Mouse (Mus musculus): ENCODE measurements at regions not wholly inside any gene's neighbourhood (a gene's known extent, or its start where the extent isn't known, plus 50 kb on each side); places are given as distances from the start of the nearest gene placed in this dataset.
A peak's percentile ranks its signal among the peaks of the same experiment; 100 is the strongest.

- no peak overlapping the region for H3K4me3 ChIP-seq (replicated peaks; ENCODE audit: extremely low read depth, low read depth, low read length)
- peak; percentile 11 for DNase-seq
- WGBS: 71% methylated on average over 5 of the region's 5 CpGs
- TF ChIP-seq CTCF (IDR thresholded peaks at IDR 0.05; ENCODE audit: insufficient read depth, low read length) (no peak), POLR2A (IDR thresholded peaks at IDR 0.05; ENCODE audit: borderline replicate concordance, extremely low read depth, low read depth, low read length) (no peak)
- no peaks in the 10 kb centered on the region for H3K4me1 ChIP-seq (ENCODE audit: control insufficient read depth, insufficient read depth, low read length)
Observed at GRCm38 (mm10) chr9:73302156-73302918, 189.1 kb downstream of the Rsl24d1 start.

DNA sequence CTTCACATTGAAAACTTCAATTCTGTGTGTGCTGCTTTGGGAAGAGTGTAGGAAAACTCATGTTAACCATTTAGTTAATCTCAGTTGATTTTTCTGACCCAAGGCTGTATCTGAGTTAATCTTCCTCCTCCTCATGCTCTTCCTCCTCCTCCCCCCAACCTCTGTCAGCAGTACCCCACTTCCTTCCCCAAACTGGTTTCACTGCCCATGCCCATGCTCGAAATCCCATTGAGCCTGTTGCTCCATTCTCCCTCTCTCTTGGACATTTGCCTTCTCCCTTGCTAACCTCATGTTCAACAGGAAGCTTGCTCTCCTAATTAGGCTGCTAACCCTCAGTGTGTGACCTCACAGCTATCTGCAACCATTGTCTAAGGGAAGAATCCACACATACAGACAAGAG lies 203.8 kb downstream of the Rsl24d1 start:
- H3K4me1 ChIP-seq (ENCODE audit: control insufficient read depth, insufficient read depth, low read length): no peaks in the 10 kb centered on the region
- DNase-seq: no peak
- WGBS: 37% methylated on average over 1 of the region's 1 CpGs
- no peak overlapping the region for H3K4me3 ChIP-seq (replicated peaks; ENCODE audit: extremely low read depth, low read depth, low read length)
- TF ChIP-seq POLR2A (IDR thresholded peaks at IDR 0.05; ENCODE audit: borderline replicate concordance, extremely low read depth, low read depth, low read length) (no peak), CTCF (IDR thresholded peaks at IDR 0.05; ENCODE audit: insufficient read depth, low read length) (no peak)

DNA sequence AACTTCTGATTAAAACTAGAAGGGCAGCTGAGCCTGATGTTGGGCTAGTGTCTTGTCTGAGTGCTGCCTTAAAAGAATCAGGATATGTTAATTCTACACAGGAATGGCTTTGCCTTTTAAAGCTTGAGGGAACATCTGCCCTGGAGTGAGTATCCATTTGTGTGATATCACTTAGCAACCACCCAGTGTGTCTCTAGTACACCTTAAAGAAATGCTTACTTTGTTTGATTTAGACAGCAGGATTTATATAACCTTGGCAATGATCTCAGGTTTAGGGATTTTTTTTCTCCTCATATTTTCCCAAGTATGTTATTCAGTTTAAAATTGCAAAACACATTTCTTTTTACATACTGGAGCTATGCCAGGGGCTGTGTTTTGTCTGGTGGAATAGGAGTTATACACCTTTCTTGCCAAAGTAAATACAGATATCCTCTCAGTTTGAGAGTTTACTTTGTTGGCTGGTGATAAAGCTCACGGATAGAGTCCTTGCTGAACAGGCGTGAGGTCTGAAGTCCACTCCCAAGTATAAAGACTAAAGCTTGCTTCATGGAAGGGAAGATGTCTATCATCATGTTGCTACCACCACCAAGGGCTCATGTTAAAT lies 206.6 kb downstream of the Rsl24d1 start:
- no peak for DNase-seq
- no peak overlapping the region for H3K4me3 ChIP-seq (replicated peaks; ENCODE audit: extremely low read depth, low read depth, low read length)
- TF ChIP-seq CTCF (IDR thresholded peaks at IDR 0.05; ENCODE audit: insufficient read depth, low read length): no peak
- TF ChIP-seq POLR2A (IDR thresholded peaks at IDR 0.05; ENCODE audit: borderline replicate concordance, extremely low read depth, low read depth, low read length): no peak
- WGBS: 24% methylated on average over 2 of the region's 2 CpGs
- no peaks in the 10 kb centered on the region for H3K4me1 ChIP-seq (ENCODE audit: control insufficient read depth, insufficient read depth, low read length)

DNA sequence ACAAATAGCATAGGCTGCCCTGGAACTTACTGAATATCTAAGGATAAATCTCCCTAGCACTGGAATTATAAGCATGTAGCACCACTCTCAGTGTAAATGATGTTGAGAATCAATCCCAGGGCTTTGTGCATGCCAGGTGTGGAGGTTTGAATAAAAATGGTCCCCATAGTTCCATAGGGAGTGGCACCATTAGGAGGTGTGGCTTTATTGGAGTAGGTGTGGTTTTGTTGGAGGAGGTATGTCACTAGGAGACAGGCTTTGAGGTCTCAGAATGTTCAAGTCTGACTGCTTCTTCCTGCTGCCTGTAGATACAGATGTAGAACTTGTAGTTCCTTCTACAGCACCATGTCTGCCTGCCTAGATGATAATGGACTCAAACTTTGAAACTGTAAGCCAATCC lies 217.8 kb downstream of the Rsl24d1 start:
- Histone ChIP-seq H3K4me1 (ENCODE audit: control insufficient read depth, insufficient read depth, low read length) (no peaks in the 10 kb centered on the region), H3K4me3 (replicated peaks; ENCODE audit: extremely low read depth, low read depth, low read length) (no peak overlapping the region)
- TF ChIP-seq POLR2A (IDR thresholded peaks at IDR 0.05; ENCODE audit: borderline replicate concordance, extremely low read depth, low read depth, low read length) (no peak), CTCF (IDR thresholded peaks at IDR 0.05; ENCODE audit: insufficient read depth, low read length) (no peak)
- DNase-seq: no peak

DNA sequence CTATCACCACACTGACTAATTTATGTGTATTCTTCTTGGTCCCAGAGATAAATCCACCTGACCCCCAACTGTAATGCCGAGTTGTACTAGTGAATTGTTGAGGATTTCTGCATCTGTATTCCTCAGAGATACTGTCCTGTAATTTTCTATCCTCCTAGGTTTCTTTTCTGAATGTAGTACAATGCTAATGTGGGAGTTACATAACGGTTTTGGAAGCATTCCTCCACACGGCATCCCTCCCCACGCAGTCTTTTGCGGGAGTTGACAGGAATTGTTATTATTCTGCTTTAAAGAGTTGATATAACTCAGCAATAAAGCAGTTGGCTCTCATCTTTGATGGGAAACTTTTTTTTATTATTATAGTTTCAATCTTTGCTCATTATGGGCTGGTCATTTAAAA lies 222.8 kb downstream of the Rsl24d1 start:
- WGBS: 70% methylated on average over 5 of the region's 5 CpGs
- Histone ChIP-seq H3K4me3 (replicated peaks; ENCODE audit: extremely low read depth, low read depth, low read length) (no peak overlapping the region), H3K4me1 (ENCODE audit: control insufficient read depth, insufficient read depth, low read length) (no peaks in the 10 kb centered on the region)
- no peak for DNase-seq
- TF ChIP-seq CTCF (IDR thresholded peaks at IDR 0.05; ENCODE audit: insufficient read depth, low read length) (no peak), POLR2A (IDR thresholded peaks at IDR 0.05; ENCODE audit: borderline replicate concordance, extremely low read depth, low read depth, low read length) (no peak)

GRCm38 (mm10) chr9:73337045-73337740 lies 224.0 kb downstream of the Rsl24d1 start:
- Histone ChIP-seq H3K4me1 (ENCODE audit: control insufficient read depth, insufficient read depth, low read length) (no peaks in the 10 kb centered on the region), H3K4me3 (replicated peaks; ENCODE audit: extremely low read depth, low read depth, low read length) (no peak overlapping the region)
- WGBS: 60% methylated on average over 2 of the region's 2 CpGs
- TF ChIP-seq POLR2A (IDR thresholded peaks at IDR 0.05; ENCODE audit: borderline replicate concordance, extremely low read depth, low read depth, low read length) (no peak), CTCF (IDR thresholded peaks at IDR 0.05; ENCODE audit: insufficient read depth, low read length) (no peak)
- no peak for DNase-seq

DNA sequence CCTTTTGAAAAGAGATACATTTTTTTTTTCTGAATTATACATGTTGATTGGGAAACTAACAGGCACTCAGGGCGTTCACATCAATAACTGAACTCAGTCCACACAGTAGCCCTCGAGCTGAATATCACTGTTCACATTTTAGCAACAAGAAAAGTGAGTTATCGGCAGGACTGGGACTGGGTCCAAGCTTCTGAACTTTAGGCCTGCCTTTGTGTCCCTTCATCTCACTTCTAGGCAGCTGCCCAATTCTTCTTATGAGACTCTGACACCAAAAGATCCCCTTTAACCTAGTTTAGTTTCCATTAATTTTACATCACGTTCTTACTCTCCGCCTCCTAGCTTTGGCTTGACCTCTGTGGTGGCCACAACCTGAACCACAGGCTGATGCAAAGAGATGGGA lies 242.7 kb downstream of the Rsl24d1 start:
- TF ChIP-seq CTCF (IDR thresholded peaks at IDR 0.05; ENCODE audit: insufficient read depth, low read length) (no peak), POLR2A (IDR thresholded peaks at IDR 0.05; ENCODE audit: borderline replicate concordance, extremely low read depth, low read depth, low read length) (no peak)
- no peak for DNase-seq
- WGBS: 56% methylated on average over 5 of the region's 5 CpGs
- H3K4me1 ChIP-seq (ENCODE audit: control insufficient read depth, insufficient read depth, low read length): no peaks in the 10 kb centered on the region
- H3K4me3 ChIP-seq (replicated peaks; ENCODE audit: extremely low read depth, low read depth, low read length): no peak overlapping the region

GRCm38 (mm10) chr9:73358968-73359367 lies 245.7 kb downstream of the Rsl24d1 start:
- TF ChIP-seq CTCF (IDR thresholded peaks at IDR 0.05; ENCODE audit: insufficient read depth, low read length) (no peak), POLR2A (IDR thresholded peaks at IDR 0.05; ENCODE audit: borderline replicate concordance, extremely low read depth, low read depth, low read length) (no peak)

DNA sequence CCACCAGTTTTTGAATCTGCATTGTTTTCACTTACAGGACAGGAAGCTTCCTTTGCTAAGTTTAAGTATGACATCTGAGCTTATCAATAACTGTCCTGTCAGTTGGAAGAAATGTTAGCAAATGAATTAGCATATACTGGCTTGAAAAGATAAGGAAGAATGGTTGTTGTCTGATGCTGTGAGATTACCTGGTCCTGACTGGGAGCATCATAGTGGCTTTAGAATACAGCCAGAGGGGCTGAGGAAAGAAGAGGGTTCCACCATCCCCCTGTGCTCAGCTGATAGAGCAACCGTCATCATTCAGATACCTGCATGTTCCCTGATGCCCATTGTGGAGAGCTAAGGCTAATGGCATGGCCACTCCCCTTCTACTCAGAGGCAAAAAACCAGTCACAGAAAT lies 267.5 kb downstream of the Rsl24d1 start:
- Histone ChIP-seq H3K4me3 (replicated peaks; ENCODE audit: extremely low read depth, low read depth, low read length) (no peak overlapping the region), H3K4me1 (ENCODE audit: control insufficient read depth, insufficient read depth, low read length) (no peaks in the 10 kb centered on the region)
- DNase-seq: no peak
- TF ChIP-seq POLR2A (IDR thresholded peaks at IDR 0.05; ENCODE audit: borderline replicate concordance, extremely low read depth, low read depth, low read length): no peak
- TF ChIP-seq CTCF (IDR thresholded peaks at IDR 0.05; ENCODE audit: insufficient read depth, low read length): no peak
- WGBS: 72% methylated on average over 1 of the region's 1 CpGs

More at GRCm38 (mm10) chr9:73358968-73359367, 245.7 kb downstream of the Rsl24d1 start:
- DNase-seq: no peak
- WGBS: 76% methylated on average over 6 of the region's 6 CpGs
- Histone ChIP-seq H3K4me1 (ENCODE audit: control insufficient read depth, insufficient read depth, low read length) (no peaks in the 10 kb centered on the region), H3K4me3 (replicated peaks; ENCODE audit: extremely low read depth, low read depth, low read length) (no peak overlapping the region)

All from lung, adult 2 months (tissue).